In genomic region chr16:18761734-18762133, GRCm38 (mm10) we compare ENCODE assay signal across 27 mouse cellular contexts. TPM values are rescaled to one million over a fixed set of nuclear protein-coding genes. Genes with fewer than 3 reads are reported as not detected.
A peak's percentile ranks its signal among the peaks of the same experiment; 100 is the strongest.
DNase-seq lines count a peak whose midpoint lies in the region; ATAC-seq and TF ChIP-seq lines count a peak whose summit lies in the region.
"Had no signal": no experiment of that assay in that cellular context is flagged by ENCODE, and none has a peak within 500 bp of the region (broad histone marks: within the 10 kb centered on the region; RNA-seq: fewer than 3 reads in every experiment).

No protein-coding gene starts in this region.

- DNase-seq in gastrocnemius, adult 2 months, result no peak
- no peak for DNase-seq in gastrocnemius, postnatal 25 days
- peak; percentile 77 to 84 for DNase-seq in lung, adult 18-20 months
- DNase-seq in lung, postnatal 10 days, result peak; percentile 73
- peak; percentile 65 to 86 for DNase-seq in lung, postnatal 4 days
- no peak for DNase-seq in thymus, postnatal 25 days
- DNase-seq: adrenal gland, adult 8-10 months; adrenal gland, postnatal 36 days; B cell, adult 2 months; cerebellum, adult 11 months; cerebellum, adult 8-10 months; cerebellum, postnatal 14 days; embryo, embryonic 11 days; gastrocnemius, postnatal 14 days; heart, postnatal 4 days had no signal

- TF ChIP-seq CTCF in gastrocnemius, adult 2 months (IDR thresholded peaks at IDR 0.05), result no peak

- intact Hi-C loops in gastrocnemius, adult 2 months (cut with DNase I), result no loop called here

- no peak overlapping the region for H3K4me3 ChIP-seq in gastrocnemius, adult 2 months
- H3K4me3 ChIP-seq: embryonic facial prominence, embryonic 15.5 days; erythroblast, embryonic 14.5 days; forebrain, embryonic 10.5 days; heart, embryonic 15.5 days; hindbrain, embryonic 12.5 days had no signal

- ATAC-seq in cerebellum, adult (ENCODE audit: insufficient number of reproducible peaks, low FRiP score, low TSS enrichment), result no peak
- ATAC-seq: CD4-positive, CD25-positive, alpha-beta regulatory T cell, adult 4 months; forebrain, embryonic 16.5 days; hindbrain, postnatal 0 days had no signal

- peak overlapping the region; percentile 56 for H3K27ac ChIP-seq in gastrocnemius, adult 2 months
- H3K27ac ChIP-seq: embryonic facial prominence, embryonic 15.5 days; forebrain, embryonic 10.5 days; heart, embryonic 15.5 days; hindbrain, embryonic 12.5 days; hindbrain, postnatal 0 days had no signal

RNA-seq across cellular contexts. Expression of gene Cldn5, which starts 14.9 kb away (rescaled TPM):
- total RNA-seq in gastrocnemius, adult 2 months (2021), result 1 to 10 TPM; 5.0 to 9.5 TPM
- 10 to 100 TPM in 1 of 2 experiments, 1 to 10 TPM in 1; 7.4 to 13.9 TPM for total RNA-seq in gastrocnemius, postnatal 25 days (2021)
- total RNA-seq: common myeloid progenitor, adult 5-6 weeks; G1E; granulocyte monocyte progenitor cell, adult 5-6 weeks had no signal

RNA-seq across cellular contexts. Expression of gene Ufd1, which starts 49.8 kb away (rescaled TPM):
- 10 to 100 TPM; 43.8 to 50.1 TPM for total RNA-seq in gastrocnemius, adult 2 months (2021)
- 10 to 100 TPM; 38.9 to 39.8 TPM for total RNA-seq in gastrocnemius, postnatal 25 days (2021)

RNA-seq across cellular contexts. Expression of gene Cdc45, which starts 50.1 kb away (rescaled TPM):
- total RNA-seq in gastrocnemius, adult 2 months (2021), result 1 to 10 TPM; 2.6 TPM
- 1 to 10 TPM; 2.3 to 2.5 TPM for total RNA-seq in gastrocnemius, postnatal 25 days (2021)

Comparison
In these comparisons a context has a peak if more than half of its experiments do, and no peak if none do; other contexts are left out.
1. DNase-seq: peak in lung, adult 18-20 months (2 of 2), lung, postnatal 10 days (single experiment) and lung, postnatal 4 days (2 of 2); none in gastrocnemius, adult 2 months (single experiment), gastrocnemius, postnatal 25 days (single experiment) and thymus, postnatal 25 days (single experiment).